Mouse (Mus musculus): Measurements from ENCODE around the gene 2010111I01Rik.
"Not testable (repeated sequence)": the region's sequence is repeated elsewhere in the genome, so short reads cannot be mapped to it uniquely, and the experiment has no call there.

2010111I01Rik gene

DNA sequence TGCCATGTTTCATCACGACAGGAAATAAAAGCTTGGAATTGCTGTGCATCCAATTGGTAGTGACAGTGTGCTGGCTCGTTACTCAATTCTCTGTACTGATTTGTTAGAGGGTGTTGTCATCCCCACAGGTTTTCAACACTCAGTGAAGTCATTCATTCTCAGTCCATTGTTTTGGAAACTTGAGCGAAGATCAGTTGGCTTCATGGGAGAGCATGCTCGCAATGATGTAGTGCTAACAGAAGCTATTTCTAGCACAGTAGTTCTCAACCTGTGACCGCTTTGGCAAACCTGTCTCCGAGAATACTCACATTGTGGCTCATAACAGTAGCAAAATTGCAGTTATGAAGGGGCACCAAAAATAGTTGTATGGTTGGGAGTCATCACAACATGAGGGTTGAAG lies 8.7 kb upstream of the 2010111I01Rik start:
- no peak for DNase-seq (ENCODE audit: low read depth)

GRCm38 (mm10) chr13:62956776-62957175 lies 7.9 kb upstream of the 2010111I01Rik start:
- no peak for DNase-seq (ENCODE audit: low read depth)

DNA sequence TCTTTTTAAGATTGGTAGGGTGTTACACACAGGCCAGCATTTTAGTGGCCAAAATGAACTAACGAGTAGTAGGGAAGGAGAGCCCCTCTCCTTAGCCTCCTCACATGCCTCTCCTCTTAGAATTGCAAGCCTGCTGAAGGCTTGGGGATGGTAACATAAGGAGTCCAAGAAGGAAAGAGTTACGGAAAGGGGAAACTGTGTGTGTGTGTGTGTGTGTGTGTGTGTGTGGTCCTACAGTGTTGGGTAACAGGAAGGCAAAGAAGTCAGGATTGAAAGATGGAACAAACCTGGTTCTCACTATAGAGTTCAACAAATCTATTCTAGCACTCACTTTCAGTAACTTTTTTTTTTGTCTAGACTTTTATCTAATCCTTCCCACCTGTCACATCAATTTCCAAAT lies 1.3 kb upstream of the 2010111I01Rik start:
- DNase-seq (ENCODE audit: low read depth) = no peak

DNA sequence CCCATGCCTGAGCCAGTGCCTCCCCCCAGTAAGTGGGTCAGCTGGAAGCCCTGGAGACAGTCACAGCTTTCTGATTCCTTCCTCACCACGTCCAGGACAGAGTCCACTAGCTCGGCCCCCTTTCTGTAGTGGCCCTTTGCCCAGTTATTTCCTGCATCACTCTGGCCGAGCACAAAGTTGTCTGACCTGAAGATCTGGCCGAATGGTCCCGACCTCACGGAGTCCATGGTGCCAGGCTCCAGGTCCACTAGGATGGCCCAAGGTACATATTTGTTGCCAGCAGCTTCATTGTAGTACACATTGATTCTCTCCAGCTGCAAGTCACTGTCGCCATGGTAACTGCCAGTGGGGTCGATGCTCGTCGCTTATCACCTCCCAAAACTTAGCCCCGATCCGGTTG lies 3.5 kb downstream of the 2010111I01Rik start:
- DNase-seq (ENCODE audit: low read depth) = no peak

DNA sequence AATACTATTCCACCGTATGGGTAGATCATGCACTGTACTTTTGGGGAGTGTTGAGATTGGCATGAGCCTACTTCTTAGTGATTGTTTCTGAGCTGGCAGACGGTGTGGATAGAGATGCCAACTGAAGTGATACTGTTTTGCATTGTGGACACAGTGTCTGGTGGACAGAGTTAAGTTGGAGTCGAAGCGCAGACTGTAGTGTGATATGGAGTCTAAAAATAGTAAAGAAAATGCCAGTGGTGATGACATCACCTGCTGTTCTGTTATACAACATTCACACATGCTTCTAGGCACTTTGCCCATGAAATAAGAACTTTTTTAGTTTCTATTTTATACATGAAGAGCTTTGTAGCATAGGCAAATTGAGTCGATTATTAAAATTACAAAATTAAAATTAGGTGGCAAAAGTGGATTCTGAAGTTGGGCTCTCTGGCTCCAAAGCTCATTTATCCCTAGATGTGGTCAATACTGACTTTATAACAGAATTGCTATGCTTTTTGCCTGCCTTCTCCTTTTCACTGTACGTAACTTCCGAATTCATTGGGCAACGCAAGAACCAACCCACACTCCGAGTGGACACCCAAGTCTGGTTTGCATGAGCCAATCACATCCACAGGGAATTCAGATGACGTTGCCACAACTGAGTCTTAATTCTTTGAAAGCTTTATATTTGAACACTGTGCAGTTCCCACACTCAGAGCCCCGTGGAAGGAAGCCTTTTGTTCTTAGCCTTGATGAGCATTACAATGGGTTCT lies 6.0 kb downstream of the 2010111I01Rik start:
- no peak for DNase-seq (ENCODE audit: low read depth)

- no peak for DNase-seq (ENCODE audit: low read depth)
These were observed 7.7 kb downstream of the 2010111I01Rik start for GRCm38 (mm10) chr13:62972403-62972802.

GRCm38 (mm10) chr13:62973111-62973510 lies 8.4 kb downstream of the 2010111I01Rik start:
- DNase-seq (ENCODE audit: low read depth) = no peak

DNA sequence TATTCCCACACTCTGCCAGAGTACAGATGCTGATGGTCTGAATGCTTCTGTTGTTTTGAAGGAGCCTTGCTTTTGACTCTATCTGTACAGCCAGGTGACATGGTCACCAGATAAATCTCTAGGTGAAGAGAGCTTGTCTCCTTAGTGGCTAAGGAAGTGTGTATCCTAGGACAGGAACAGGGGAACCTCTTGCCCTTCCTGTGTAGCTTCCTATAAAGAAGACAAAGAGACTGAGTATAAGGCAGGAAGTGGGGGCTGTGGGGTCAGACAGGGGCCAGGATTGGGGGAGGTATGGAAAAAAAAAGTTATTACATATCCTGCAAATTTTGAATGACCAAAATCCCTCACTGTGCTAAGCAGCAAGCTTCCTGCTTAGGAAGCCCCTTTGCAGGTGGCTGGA lies 13.4 kb downstream of the 2010111I01Rik start:
- no peak for DNase-seq (ENCODE audit: low read depth)

DNA sequence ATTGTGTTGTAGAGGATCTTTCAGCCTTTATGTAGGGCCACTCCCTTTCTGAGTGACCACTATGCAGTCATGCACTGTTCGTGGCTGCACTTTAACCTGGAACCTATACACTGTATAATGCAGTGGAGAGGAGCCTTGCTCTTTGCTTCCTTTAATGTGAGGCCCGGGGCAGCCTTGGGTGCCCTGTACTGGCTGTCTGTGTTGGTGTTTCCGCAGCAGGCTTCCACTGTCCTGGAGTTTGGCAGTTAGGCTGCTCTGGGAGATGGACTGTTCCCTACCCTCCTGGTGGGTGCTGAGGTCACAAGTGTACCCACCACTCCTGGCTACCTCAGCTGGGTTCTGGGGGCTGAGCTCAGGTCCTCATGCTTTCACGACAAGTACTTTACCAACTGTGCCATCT lies 14.1 kb downstream of the 2010111I01Rik start:
- DNase-seq (ENCODE audit: low read depth) = no peak

- no peak for DNase-seq (ENCODE audit: low read depth)
These were observed 14.5 kb downstream of the 2010111I01Rik start for GRCm38 (mm10) chr13:62979215-62979614.

GRCm38 (mm10) chr13:62980131-62980530 lies 15.4 kb downstream of the 2010111I01Rik start:
- no peak for DNase-seq (ENCODE audit: low read depth)

DNA sequence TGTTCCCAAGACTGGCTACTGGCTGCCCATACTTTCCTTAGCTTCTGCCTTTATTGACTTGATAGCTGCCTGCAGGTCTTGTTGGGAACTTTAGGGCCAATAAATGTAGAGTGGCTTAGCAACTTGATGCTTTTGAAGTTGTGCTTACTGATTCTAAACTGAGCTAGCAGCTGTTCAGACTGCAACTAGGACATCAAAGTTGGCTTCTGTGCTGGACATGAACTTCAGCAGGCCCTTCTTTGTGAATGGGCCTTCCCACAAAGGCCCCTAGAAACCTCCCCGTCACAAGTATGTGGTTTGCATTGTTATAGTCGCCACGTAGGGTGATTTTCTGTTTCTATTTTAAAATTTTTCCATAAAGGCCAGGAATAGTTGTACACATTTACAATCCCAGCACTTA lies 19.8 kb downstream of the 2010111I01Rik start:
- DNase-seq (ENCODE audit: low read depth) = no peak

GRCm38 (mm10) chr13:62989891-62990490 lies 25.3 kb downstream of the 2010111I01Rik start:
- no peak for DNase-seq (ENCODE audit: low read depth)

DNA sequence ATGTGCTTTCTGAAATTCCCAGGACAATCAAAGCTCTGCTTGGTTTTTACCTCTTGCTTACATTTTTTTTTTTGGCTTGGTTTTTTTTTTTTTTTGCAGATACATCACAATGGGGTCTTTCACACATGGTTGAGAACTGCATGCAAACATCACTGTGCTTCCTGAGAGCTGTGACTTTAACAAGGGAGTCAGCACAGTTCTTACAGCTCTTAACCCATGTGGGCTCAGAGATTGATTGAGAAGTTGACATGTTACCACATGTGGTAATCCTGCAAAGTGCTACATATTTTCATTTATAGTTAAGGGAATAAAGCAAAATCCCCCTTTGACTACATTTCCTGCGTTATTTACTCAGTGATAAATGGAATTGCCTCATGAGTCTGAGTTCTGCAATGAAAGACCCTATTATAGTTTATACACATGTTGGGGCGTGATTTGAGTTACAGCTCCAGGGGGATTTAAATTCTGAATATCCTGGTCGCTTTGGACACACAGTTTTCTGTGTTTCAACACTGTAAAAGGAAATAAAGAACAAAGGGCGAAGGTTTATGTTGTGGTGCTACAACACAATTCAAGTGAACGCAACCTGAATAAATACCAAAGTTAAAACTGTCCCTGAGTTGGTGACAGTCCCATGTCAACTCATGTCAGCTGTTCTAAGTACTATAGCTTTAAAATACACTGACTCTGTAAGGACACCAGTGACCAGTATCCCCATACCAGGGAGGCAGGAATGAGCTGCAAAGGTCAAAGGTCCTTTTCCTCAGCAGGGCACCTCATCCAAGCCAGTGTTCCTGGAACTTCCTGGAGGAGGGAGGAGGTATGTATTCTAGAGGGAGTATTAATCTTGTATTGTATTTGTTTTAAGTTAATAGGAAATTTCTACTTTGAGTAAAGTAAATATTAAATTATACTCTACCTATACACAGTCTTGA lies 29.1 kb downstream of the 2010111I01Rik start:
- no peak for DNase-seq (ENCODE audit: low read depth)

DNA sequence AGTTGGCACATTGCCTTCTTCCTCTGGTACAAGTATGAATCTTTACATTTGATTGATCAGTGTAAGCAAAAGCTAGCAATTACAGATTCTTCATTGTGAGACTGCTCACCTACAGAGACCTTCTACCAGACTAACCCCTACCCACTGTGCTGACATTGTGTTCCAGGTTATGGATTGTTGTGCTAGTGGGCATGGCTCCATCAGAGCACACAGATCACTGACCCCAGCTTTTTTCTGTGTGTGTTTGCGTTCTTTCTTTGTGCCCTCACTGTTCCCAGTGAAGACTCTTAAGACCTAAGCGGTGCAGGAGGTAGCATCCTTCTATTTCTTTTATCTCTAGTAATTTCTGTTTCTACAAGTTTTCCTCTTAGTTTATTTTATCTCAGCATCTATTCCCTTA lies 32.1 kb downstream of the 2010111I01Rik start:
- no peak for DNase-seq (ENCODE audit: low read depth)

DNA sequence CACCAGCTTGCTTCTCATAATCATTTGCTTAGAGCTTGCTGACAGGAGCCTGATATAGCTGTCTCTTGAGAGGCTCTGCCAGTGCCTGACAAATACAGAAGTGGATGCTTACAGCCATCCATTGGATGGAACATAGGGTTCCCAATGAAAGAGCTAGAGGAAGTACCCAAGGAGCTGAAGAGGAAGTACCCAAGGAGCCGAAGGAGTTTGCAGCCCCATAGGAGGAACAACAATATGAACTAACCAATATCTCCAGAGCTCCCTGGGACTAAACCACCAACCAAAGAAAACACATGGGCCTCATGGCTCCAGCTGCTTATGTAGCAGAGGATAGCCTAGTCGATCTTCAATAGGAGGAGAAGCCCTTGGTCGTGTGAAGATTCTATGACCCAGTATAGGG lies 42.8 kb downstream of the 2010111I01Rik start:
- DNase-seq (ENCODE audit: low read depth) = not testable (repeated sequence)

- no peak for DNase-seq (ENCODE audit: low read depth)
These were observed 45.8 kb downstream of the 2010111I01Rik start for GRCm38 (mm10) chr13:63010345-63011090.

- no peak for DNase-seq (ENCODE audit: low read depth)
These were observed 49.7 kb downstream of the 2010111I01Rik start for GRCm38 (mm10) chr13:63014353-63014752.

- peak; percentile 6 for DNase-seq (ENCODE audit: low read depth)
These were observed 50.7 kb downstream of the 2010111I01Rik start for GRCm38 (mm10) chr13:63015362-63015761.

DNA sequence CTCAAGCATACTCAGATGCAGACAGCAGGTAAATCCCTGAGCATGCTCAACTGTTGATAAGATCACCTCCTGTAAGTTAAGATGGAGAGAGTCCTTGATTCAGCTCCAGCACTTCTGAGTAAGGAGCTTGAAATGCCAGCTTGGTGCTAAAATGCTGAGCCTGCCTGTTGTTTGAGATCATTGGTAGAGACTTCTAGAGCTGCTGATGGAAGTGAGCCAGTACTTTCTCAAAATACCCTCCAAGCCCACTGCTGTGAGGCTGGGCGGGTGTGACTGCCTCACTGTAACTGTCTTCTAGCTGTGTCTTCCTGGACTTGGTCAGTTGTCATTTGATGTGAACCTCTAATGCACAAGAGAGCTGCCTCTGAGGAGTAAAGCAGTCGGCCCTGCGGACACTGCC lies 51.4 kb downstream of the 2010111I01Rik start:
- DNase-seq (ENCODE audit: low read depth) = no peak

- DNase-seq (ENCODE audit: low read depth) = no peak
These were observed 58.8 kb downstream of the 2010111I01Rik start for GRCm38 (mm10) chr13:63023243-63024217.
